Mouse (Mus musculus) myocyte (in vitro differentiated cells): ENCODE data around the gene Nxf1. TPM values are rescaled to one million over a fixed set of nuclear protein-coding genes. Genes with fewer than 3 reads are reported as not detected.

Source experiments
- H3K27me3 ChIP-seq: one replicate; pipeline ENCODE4 v1.6.1; 2011; ENCODE audit not compliant: control insufficient read depth, insufficient read depth, insufficient read length
- H3K36me3 ChIP-seq: one replicate; pipeline ENCODE4 v1.6.1; 2011; ENCODE audit not compliant: control insufficient read depth, insufficient read depth
- H3K4me2 ChIP-seq: one replicate; pipeline ENCODE4 v1.6.1; 2011; ENCODE audit warnings: low read depth, control low read depth
- H3K4me3 ChIP-seq: one replicate; pipeline ENCODE4 v1.5.1; 2011; ENCODE audit warnings: mild to moderate bottlenecking, control low read depth, moderate library complexity
- H3K79me2 ChIP-seq: one replicate; pipeline ENCODE4 v1.6.1; 2011; ENCODE audit not compliant: control insufficient read depth, insufficient read depth
- H3ac ChIP-seq: one replicate; pipeline ENCODE4 v1.6.1; 2011; ENCODE audit not compliant: control insufficient read depth, insufficient read length
- MYOD1 ChIP-seq, 3 experiments: IDR thresholded peaks; one replicate each; pipeline ENCODE4 v1.6.1; 2011; ENCODE audit warnings: control low read depth in 2 of 3, low read depth in 2 of 3, mild to moderate bottlenecking in 2 of 3, moderate library complexity in 1 of 3; ENCODE audit not compliant: insufficient read length in 2 of 3, control insufficient read depth in 1 of 3
- MYOG ChIP-seq, 3 experiments: IDR thresholded peaks; one replicate each; pipeline ENCODE4 v1.6.1; 2011; ENCODE audit warnings: control low read depth in 2 of 3, low read depth in 2 of 3, mild to moderate bottlenecking in 2 of 3; ENCODE audit not compliant: insufficient read length in 2 of 3, control insufficient read depth in 1 of 3, insufficient read depth in 1 of 3
- POLR2A ChIP-seq: IDR thresholded peaks from one replicate; pipeline ENCODE4 v1.6.1; 2011; ENCODE audit warnings: low read depth, mild to moderate bottlenecking, control low read depth, moderate library complexity; ENCODE audit not compliant: insufficient read length
- POLR2AphosphoS2 ChIP-seq: IDR thresholded peaks from one replicate; pipeline ENCODE4 v1.6.1; 2011; ENCODE audit warnings: low read depth, control low read depth; ENCODE audit not compliant: insufficient read length
- REST ChIP-seq: IDR thresholded peaks from one replicate; pipeline ENCODE4 v1.6.1; 2011; ENCODE audit warnings: mild to moderate bottlenecking, control low read depth, moderate library complexity; ENCODE audit not compliant: insufficient read depth, insufficient read length
- SRF ChIP-seq: IDR thresholded peaks from one replicate; pipeline ENCODE4 v1.6.1; 2011; ENCODE audit warnings: low read depth; ENCODE audit not compliant: control insufficient read depth, insufficient read length
- TCF12 ChIP-seq: IDR thresholded peaks from one replicate; pipeline ENCODE4 v1.6.1; 2011; ENCODE audit warnings: mild to moderate bottlenecking, control low read depth; ENCODE audit not compliant: poor library complexity, insufficient read depth, severe bottlenecking
- TCF3 ChIP-seq: IDR thresholded peaks from one replicate; pipeline ENCODE4 v1.6.1; 2011; ENCODE audit warnings: low read depth, control low read depth; ENCODE audit not compliant: insufficient read length
- polyA plus RNA-seq: library from polyadenylated mRNA; unstranded; fragments of >200 nt; fragmentation: generic; extraction: Trizol; gene quantifications from one replicate; pipeline ENCODE4 v1.2.1, GENCODE M21; 2012; ENCODE audit warnings: missing spikeins

Nxf1 gene
- polyA plus RNA-seq, 1 experiment = 64.3 TPM

GRCm38 (mm10) chr19:8819596-8820423 lies 62.9 kb downstream of the Nxf1 start, which contains the start of gene Hnrnpul2:
TSS of gene Hnrnpul2 (plus strand) at chr19:8820010.
- TF ChIP-seq SRF (no peak), POLR2A (peak; percentile 92), POLR2AphosphoS2 (peak; percentile 87), MYOG (IDR thresholded peaks at IDR 0.05; ENCODE audit: control insufficient read depth in 1 of 3, insufficient read depth in 1 of 3, insufficient read length in 2 of 3, low read depth in 2 of 3) (peak in 2 of 3 experiments; percentile 1 to 23), TCF3 (no peak), MYOD1 (IDR thresholded peaks at IDR 0.05; ENCODE audit: control insufficient read depth in 1 of 3, insufficient read length in 2 of 3, low read depth in 2 of 3) (no peak), TCF12 (no peak), REST (no peak)
- Histone ChIP-seq H3K4me2 (peak within 1 kb of the TSS; percentile 91), H3K36me3 (peaks cover 30% of the 10 kb centered on the region), H3K4me3 (peak within 1 kb of the TSS; percentile 96), H3ac (peak within 1 kb of the TSS; percentile 84), H3K79me2 (peaks cover 81% of the 10 kb centered on the region), H3K27me3 (no peaks in the 10 kb centered on the region)

Other genes starting within 250 kb of the Nxf1 start
- not detected for gene Slc22a8, start 165.8 kb upstream of the Nxf1 start, polyA plus RNA-seq
- not detected for gene Slc22a6, start 139.0 kb upstream of the Nxf1 start, polyA plus RNA-seq
- not detected for gene Chrm1, start 93.3 kb upstream of the Nxf1 start, polyA plus RNA-seq
- 806 TPM for gene Slc3a2, start 33.7 kb upstream of the Nxf1 start, polyA plus RNA-seq
- gene Wdr74, start 21.2 kb upstream of the Nxf1 start, polyA plus RNA-seq = 109 TPM
- 0.94 TPM for gene 1700092M07Rik, start 16.4 kb upstream of the Nxf1 start, polyA plus RNA-seq
- 49.5 TPM for gene Stx5a, start 15.7 kb upstream of the Nxf1 start, polyA plus RNA-seq
- 59.4 TPM for gene Tmem223, start 13.9 kb downstream of the Nxf1 start, polyA plus RNA-seq
- gene Tmem179b, start 17.4 kb downstream of the Nxf1 start, polyA plus RNA-seq = 31.6 TPM
- gene Taf6l, start 29.3 kb downstream of the Nxf1 start, polyA plus RNA-seq = 19.6 TPM
- gene Polr2g, start 41.5 kb downstream of the Nxf1 start, polyA plus RNA-seq = 152 TPM
- 2.4 TPM for gene Zbtb3, start 45.5 kb downstream of the Nxf1 start, polyA plus RNA-seq
- gene Ttc9c, start 62.3 kb downstream of the Nxf1 start, polyA plus RNA-seq = 18.7 TPM
- gene Hnrnpul2, start 62.9 kb downstream of the Nxf1 start, polyA plus RNA-seq = 42.1 TPM
- 1.00 TPM for gene AC129217.1, start 72.7 kb downstream of the Nxf1 start, polyA plus RNA-seq
- gene Bscl2, start 80.4 kb downstream of the Nxf1 start, polyA plus RNA-seq = 5.7 TPM
- gene Gng3, start 82.1 kb downstream of the Nxf1 start, polyA plus RNA-seq = 0.25 TPM
- 0.25 TPM for gene Lrrn4cl, start 93.7 kb downstream of the Nxf1 start, polyA plus RNA-seq
- gene Ubxn1, start 114.4 kb downstream of the Nxf1 start, polyA plus RNA-seq = 236 TPM
- gene Uqcc3, start 123.8 kb downstream of the Nxf1 start, polyA plus RNA-seq = 37.0 TPM
- 3.3 TPM for gene Lbhd1, start 126.7 kb downstream of the Nxf1 start, polyA plus RNA-seq
- not detected for gene Gm49403, start 126.9 kb downstream of the Nxf1 start, polyA plus RNA-seq
- 73.1 TPM for gene 1810009A15Rik, start 131.8 kb downstream of the Nxf1 start, polyA plus RNA-seq
- 0.44 TPM for gene Gm49416, start 131.9 kb downstream of the Nxf1 start, polyA plus RNA-seq
- 23.2 TPM for gene Ints5, start 135.9 kb downstream of the Nxf1 start, polyA plus RNA-seq
- gene Ganab, start 141.0 kb downstream of the Nxf1 start, polyA plus RNA-seq = 109 TPM
- gene B3gat3, start 163.3 kb downstream of the Nxf1 start, polyA plus RNA-seq = 66.3 TPM
- gene Rom1, start 172.3 kb downstream of the Nxf1 start, polyA plus RNA-seq = 6.0 TPM
- gene Eml3, start 172.5 kb downstream of the Nxf1 start, polyA plus RNA-seq = 14.7 TPM
- gene Mta2, start 184.8 kb downstream of the Nxf1 start, polyA plus RNA-seq = 81.5 TPM
- 24.9 TPM for gene Tut1, start 196.8 kb downstream of the Nxf1 start, polyA plus RNA-seq
- 896 TPM for gene Eef1g, start 210.0 kb downstream of the Nxf1 start, polyA plus RNA-seq
- 93.3 TPM for gene Ahnak, start 232.2 kb downstream of the Nxf1 start, polyA plus RNA-seq